Mouse (Mus musculus) liver, adult 2 months (tissue): ENCODE measurements around the gene Tcf20. TPM values are rescaled to one million over a fixed set of nuclear protein-coding genes. Genes with fewer than 3 reads are reported as not detected.

Experiments
- DNase-seq: peaks from one replicate; pipeline ENCODE4 v3.0.0-alpha.2; 2011; ENCODE audit warnings: low read depth, low spot score; ENCODE audit errors: extremely low read depth
- H3K27ac ChIP-seq: fragments of 200-500 bp; replicated peaks from 2 replicates; pipeline ENCODE4 v1.5.1; 2012; ENCODE audit warnings: low read depth, mild to moderate bottlenecking, control low read depth, inconsistent platforms, low read length; ENCODE audit not compliant: insufficient read depth
- H3K27me3 ChIP-seq: fragments of 200-500 bp; 2 replicates; pipeline ENCODE4 v1.6.1; 2012; ENCODE audit warnings: mild to moderate bottlenecking, moderate library complexity, low read length, inconsistent platforms; ENCODE audit not compliant: control insufficient read depth, insufficient read depth
- H3K36me3 ChIP-seq: fragments of 200-500 bp; 2 replicates; pipeline ENCODE4 v1.6.1; 2012; ENCODE audit warnings: low read length, inconsistent platforms; ENCODE audit not compliant: control insufficient read depth, insufficient read depth
- H3K4me1 ChIP-seq: fragments of 200-500 bp; 2 replicates; pipeline ENCODE4 v1.6.1; 2011; ENCODE audit warnings: low read length; ENCODE audit not compliant: control insufficient read depth, insufficient read depth
- H3K4me3 ChIP-seq: fragments of 200-500 bp; 2 replicates; pipeline ENCODE4 v1.5.1; 2011; ENCODE audit warnings: low read depth, mild to moderate bottlenecking, control low read depth, low read length, moderate library complexity; ENCODE audit not compliant: insufficient read depth
- H3K79me2 ChIP-seq: fragments of 200-500 bp; 2 replicates; pipeline ENCODE4 v1.6.1; 2012; ENCODE audit warnings: inconsistent platforms, mild to moderate bottlenecking, low read length, moderate library complexity; ENCODE audit not compliant: control insufficient read depth, insufficient read depth
- H3K9ac ChIP-seq: fragments of 200-500 bp; 2 replicates; pipeline ENCODE4 v1.6.1; 2012; ENCODE audit warnings: low read depth, mild to moderate bottlenecking, control low read depth, inconsistent platforms, low read length
- CTCF ChIP-seq: fragments of 200-500 bp; IDR thresholded peaks from 2 replicates; pipeline ENCODE4 v1.5.1; 2011; ENCODE audit warnings: low read depth, low read length, control low read depth
- POLR2A ChIP-seq: fragments of 200-500 bp; IDR thresholded peaks from 2 replicates; pipeline ENCODE4 v1.6.1; 2011; ENCODE audit warnings: low read length, control low read depth; ENCODE audit not compliant: insufficient read depth; ENCODE audit errors: extremely low read depth
- WGBS: fragments of 180-500 bp; shearing (Covaris S2); methylation state at CpG from one replicate; pipeline ENCODE4 v1.1.7; 2018; 5-methylcytosine and 5-hydroxymethylcytosine counted together
- polyA plus RNA-seq: library from polyadenylated mRNA; depleted of rRNA; stranded (reverse); fragments of >200 nt; gene quantifications from 2 replicates; pipeline ENCODE4 v1.2.3, GENCODE M21; 2012
- total RNA-seq: library from RNA; depleted of rRNA; stranded (reverse); fragments of >200 nt; gene quantifications from 2 replicates; pipeline ENCODE4 v1.2.3, GENCODE M21; 2014

The Tcf20 gene
- total and polyA plus RNA-seq, 2 experiments = 8.7 to 22.6 TPM

- WGBS = 75% methylated on average over 8 of the region's 8 CpGs
- no peak overlapping the region for H3K9ac ChIP-seq
These were observed 45.9 kb downstream of the Tcf20 start for GRCm38 (mm10) chr15:82941733-82942132.

GRCm38 (mm10) chr15:82940494-82941214, 47.0 kb downstream of the Tcf20 start:
- DNase-seq = no peak
- TF ChIP-seq CTCF (no peak), POLR2A (no peak)
- no peak overlapping the region for H3K27ac ChIP-seq
- no peaks in the 10 kb centered on the region for H3K4me1 ChIP-seq
- H3K36me3 ChIP-seq = no peaks in the 10 kb centered on the region
- H3K4me3 ChIP-seq = no peak overlapping the region
- 79% methylated on average over 12 of the region's 12 CpGs for WGBS
- H3K79me2 ChIP-seq = no peaks in the 10 kb centered on the region
- no peak overlapping the region for H3K9ac ChIP-seq
- H3K27me3 ChIP-seq = no peaks in the 10 kb centered on the region

More at GRCm38 (mm10) chr15:82941733-82942132, 45.9 kb downstream of the Tcf20 start:
- no peak for DNase-seq
- Histone ChIP-seq H3K4me3 (no peak overlapping the region), H3K4me1 (no peaks in the 10 kb centered on the region), H3K27me3 (no peaks in the 10 kb centered on the region), H3K27ac (no peak overlapping the region), H3K36me3 (no peaks in the 10 kb centered on the region), H3K79me2 (no peaks in the 10 kb centered on the region)
- TF ChIP-seq CTCF (no peak), POLR2A (no peak)

- H3K27me3 ChIP-seq = no peaks in the 10 kb centered on the region
- TF ChIP-seq POLR2A = no peak
- no peak for TF ChIP-seq CTCF
- H3K27ac ChIP-seq = no peak overlapping the region
- no peaks in the 10 kb centered on the region for H3K4me1 ChIP-seq
- H3K36me3 ChIP-seq = no peaks in the 10 kb centered on the region
- 60% methylated on average over 17 of the region's 17 CpGs for WGBS
- H3K9ac ChIP-seq = no peak overlapping the region
- DNase-seq = no peak
- no peak overlapping the region for H3K4me3 ChIP-seq
- no peaks in the 10 kb centered on the region for H3K79me2 ChIP-seq
These were observed 49.5 kb downstream of the Tcf20 start for GRCm38 (mm10) chr15:82938155-82938569.

GRCm38 (mm10) chr15:82937428-82937992, 50.2 kb downstream of the Tcf20 start:
- Histone ChIP-seq H3K79me2 (no peaks in the 10 kb centered on the region), H3K4me1 (no peaks in the 10 kb centered on the region), H3K27ac (no peak overlapping the region), H3K36me3 (no peaks in the 10 kb centered on the region), H3K9ac (no peak overlapping the region), H3K4me3 (no peak overlapping the region), H3K27me3 (no peaks in the 10 kb centered on the region)
- WGBS = 73% methylated on average over 5 of the region's 5 CpGs
- no peak for TF ChIP-seq POLR2A
- no peak for TF ChIP-seq CTCF
- DNase-seq = no peak

- no peak for DNase-seq
- Histone ChIP-seq H3K27me3 (no peaks in the 10 kb centered on the region), H3K36me3 (no peaks in the 10 kb centered on the region), H3K9ac (no peak overlapping the region), H3K4me1 (no peaks in the 10 kb centered on the region), H3K4me3 (no peak overlapping the region), H3K79me2 (no peaks in the 10 kb centered on the region), H3K27ac (no peak overlapping the region)
- WGBS = 95% methylated on average over 10 of the region's 10 CpGs
- no peak for TF ChIP-seq POLR2A
- no peak for TF ChIP-seq CTCF
These were observed 52.7 kb downstream of the Tcf20 start for GRCm38 (mm10) chr15:82934971-82935370.
